Mouse (Mus musculus) heart, postnatal 0 days (tissue): ENCODE data around the gene Syn3. TPM values are rescaled to one million over a fixed set of nuclear protein-coding genes. Genes with fewer than 3 reads are reported as not detected.
A peak's percentile ranks its signal among the peaks of the same experiment; 100 is the strongest.

Experiments used
- ATAC-seq: fragments of 200-750 bp; cut with Nextera tagmentation; 2 replicates; pipeline ENCODE4 v1.8.0; 2017; ENCODE audit warnings: low read depth, moderate number of reproducible peaks, moderate library complexity; ENCODE audit not compliant: insufficient read depth
- DNase-seq: peaks from one replicate; pipeline ENCODE4 v3.0.0-alpha.2; 2016; ENCODE audit warnings: low spot score
- H3K27ac ChIP-seq: fragments of 300-500 bp; sonication (generic); 2 replicates; pipeline ENCODE4 v1.5.1; 2014; ENCODE audit warnings: low read depth, mild to moderate bottlenecking
- H3K27me3 ChIP-seq: fragments of 300-500 bp; sonication (generic); 2 replicates; pipeline ENCODE4 v1.6.1; 2014; ENCODE audit warnings: low read length, mixed read lengths; ENCODE audit not compliant: control insufficient read depth, insufficient read depth
- H3K36me3 ChIP-seq: fragments of 300-500 bp; sonication (generic); replicated peaks from 2 replicates; pipeline ENCODE4 v1.6.1; 2014; ENCODE audit warnings: low read length, mixed read lengths; ENCODE audit not compliant: control insufficient read depth, insufficient read depth
- H3K4me1 ChIP-seq: fragments of 300-500 bp; sonication (generic); 2 replicates; pipeline ENCODE4 v1.6.1; 2014; ENCODE audit warnings: antibody characterized with exemption; ENCODE audit not compliant: control insufficient read depth, insufficient read depth
- H3K4me2 ChIP-seq: fragments of 300-500 bp; sonication (generic); 2 replicates; pipeline ENCODE4 v1.6.1; 2014; ENCODE audit warnings: low read depth, mild to moderate bottlenecking, low read length, moderate library complexity
- H3K4me3 ChIP-seq: fragments of 300-500 bp; sonication (generic); 2 replicates; pipeline ENCODE4 v1.5.1; 2014; ENCODE audit warnings: low read depth, low read length
- H3K9ac ChIP-seq: fragments of 300-500 bp; sonication (generic); replicated peaks from 2 replicates; pipeline ENCODE4 v1.6.1; 2014; ENCODE audit warnings: low read depth, low read length, mixed read lengths
- H3K9me3 ChIP-seq: fragments of 300-500 bp; sonication (generic); replicated peaks from 2 replicates; pipeline ENCODE4 v1.6.1; 2016; ENCODE audit warnings: low read length; ENCODE audit not compliant: control insufficient read depth
- CTCF ChIP-seq: IDR thresholded peaks from 2 replicates; pipeline ENCODE4 v1.5.1; 2016; ENCODE audit warnings: antibody characterized with exemption, control low read depth, low read depth
- EP300 ChIP-seq: IDR thresholded peaks from 2 replicates; pipeline ENCODE4 v1.6.1; 2016; ENCODE audit warnings: antibody characterized with exemption, low read depth
- WGBS: fragments of 180-500 bp; shearing (Covaris S2); extraction: QIAGEN DNeasy Blood & Tissue Kit; methylation state at CpG from one replicate; pipeline ENCODE4 v1.1.7; 2014; 5-methylcytosine and 5-hydroxymethylcytosine counted together
- polyA plus RNA-seq: library from polyadenylated mRNA; unstranded; fragments of >200 nt; fragmentation: Nextera tagmentation; extraction: Ambion mirVana; gene quantifications from 2 replicates; pipeline ENCODE4 v1.2.1, GENCODE M21; 2015
- total RNA-seq: library from RNA; depleted of rRNA; stranded (reverse); fragments of >200 nt; gene quantifications from 2 replicates; pipeline ENCODE4 v1.2.3, GENCODE M21; 2014; ENCODE audit warnings: low replicate concordance

Gene Syn3
- total and polyA plus RNA-seq, 2 experiments from 2014 or later = 0.48 TPM; not detected in 1

DNA sequence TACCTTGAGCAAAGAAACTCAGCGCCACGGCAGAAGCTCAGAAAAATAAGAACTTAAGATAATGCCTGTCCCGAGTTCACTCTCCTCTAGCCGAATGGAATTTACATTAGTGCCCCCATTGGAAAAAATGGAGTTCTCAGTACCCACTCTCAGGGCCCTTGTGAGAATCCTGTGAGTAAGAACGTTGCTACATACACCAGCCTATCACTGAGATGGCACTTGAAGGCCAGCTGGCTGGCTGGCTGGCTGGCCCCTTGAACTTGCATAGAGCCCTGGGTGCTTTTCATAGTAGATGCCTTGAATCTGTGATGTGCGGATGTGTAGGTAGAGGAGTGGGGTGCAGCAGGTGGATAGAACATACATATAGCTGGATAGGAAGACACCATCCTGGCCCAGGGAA, 155.3 kb downstream of the Syn3 start:
- WGBS = 71% methylated on average over 6 of the region's 6 CpGs
- Histone ChIP-seq H3K4me3 (no peak overlapping the region), H3K9ac (no peak overlapping the region), H3K36me3 (peaks cover 56% of the 10 kb centered on the region), H3K27me3 (no peaks in the 10 kb centered on the region), H3K27ac (no peak overlapping the region), H3K4me1 (peaks cover 65% of the 10 kb centered on the region), H3K9me3 (no peaks in the 10 kb centered on the region), H3K4me2 (no peak overlapping the region)
- no peak for TF ChIP-seq EP300
- TF ChIP-seq CTCF = no peak
- no peak for DNase-seq
- no peak for ATAC-seq

DNA sequence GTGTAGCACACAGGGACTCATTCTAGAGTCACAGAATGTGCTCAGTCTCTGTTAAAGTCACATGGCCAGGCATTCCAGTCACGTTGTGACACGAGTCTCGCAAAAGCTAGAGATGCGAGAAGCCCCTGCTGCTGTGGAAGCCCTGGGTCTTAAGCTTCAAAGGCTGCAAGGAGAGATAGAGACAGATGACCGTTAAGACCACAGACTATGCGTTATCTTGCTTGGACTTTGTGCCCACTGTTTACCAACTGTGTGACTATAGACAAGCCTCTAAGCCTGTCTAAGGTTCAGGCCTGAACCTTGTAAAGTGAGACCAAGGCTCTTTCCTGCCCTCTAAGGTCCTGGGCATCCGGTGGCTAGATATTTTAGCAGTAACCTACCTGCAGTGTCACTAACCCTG, 156.0 kb downstream of the Syn3 start:
- peaks cover 72% of the 10 kb centered on the region for H3K4me1 ChIP-seq
- H3K27me3 ChIP-seq = no peaks in the 10 kb centered on the region
- no peak overlapping the region for H3K4me2 ChIP-seq
- peaks cover 53% of the 10 kb centered on the region for H3K36me3 ChIP-seq
- no peak overlapping the region for H3K9ac ChIP-seq
- TF ChIP-seq EP300 (no peak), CTCF (no peak)
- H3K4me3 ChIP-seq = no peak overlapping the region
- DNase-seq (no peak), ATAC-seq (no peak)
- WGBS = 44% methylated on average over 7 of the region's 7 CpGs
- peak overlapping the region; percentile 98 for H3K27ac ChIP-seq
- H3K9me3 ChIP-seq = no peaks in the 10 kb centered on the region

DNA sequence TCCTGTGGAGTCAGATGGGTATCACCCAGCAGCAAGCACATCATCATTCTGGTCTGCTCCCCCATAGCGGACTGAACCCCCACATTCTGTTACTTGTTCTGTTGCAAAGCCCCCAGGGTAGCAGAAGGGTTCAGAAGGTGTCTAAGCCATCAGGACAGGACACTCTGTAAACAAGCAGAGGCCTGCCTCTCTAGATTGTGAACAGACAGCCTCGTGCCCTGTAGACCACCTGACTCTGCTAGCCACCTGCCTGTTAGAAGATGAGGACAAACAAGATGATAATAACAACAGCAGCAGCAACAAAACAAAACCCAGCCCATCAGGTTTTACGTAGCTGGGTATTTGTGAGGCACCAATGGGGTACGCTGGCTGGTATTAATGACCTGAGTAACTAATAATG, 156.5 kb downstream of the Syn3 start:
- Histone ChIP-seq H3K9ac (no peak overlapping the region), H3K27me3 (no peaks in the 10 kb centered on the region), H3K9me3 (no peaks in the 10 kb centered on the region), H3K4me3 (no peak overlapping the region), H3K27ac (peak overlapping the region; percentile 98), H3K36me3 (peaks cover 49% of the 10 kb centered on the region), H3K4me2 (no peak overlapping the region), H3K4me1 (peaks cover 77% of the 10 kb centered on the region)
- ATAC-seq = no peak
- no peak for DNase-seq
- TF ChIP-seq EP300 (no peak), CTCF (no peak)
- 85% methylated on average over 4 of the region's 4 CpGs for WGBS

GRCm38 (mm10) chr10:86341589-86341988, 157.1 kb downstream of the Syn3 start:
- WGBS = 19% methylated on average over 8 of the region's 8 CpGs
- H3K27me3 ChIP-seq = no peaks in the 10 kb centered on the region
- H3K9ac ChIP-seq = no peak overlapping the region
- ATAC-seq (peak; percentile 86), DNase-seq (peak; percentile 94)
- TF ChIP-seq CTCF (no peak), EP300 (peak; percentile 100)
- no peaks in the 10 kb centered on the region for H3K9me3 ChIP-seq
- peaks cover 83% of the 10 kb centered on the region for H3K4me1 ChIP-seq
- H3K4me3 ChIP-seq = no peak overlapping the region
- H3K4me2 ChIP-seq = no peak overlapping the region
- H3K36me3 ChIP-seq = peaks cover 45% of the 10 kb centered on the region
- H3K27ac ChIP-seq = peak overlapping the region; percentile 98

DNA sequence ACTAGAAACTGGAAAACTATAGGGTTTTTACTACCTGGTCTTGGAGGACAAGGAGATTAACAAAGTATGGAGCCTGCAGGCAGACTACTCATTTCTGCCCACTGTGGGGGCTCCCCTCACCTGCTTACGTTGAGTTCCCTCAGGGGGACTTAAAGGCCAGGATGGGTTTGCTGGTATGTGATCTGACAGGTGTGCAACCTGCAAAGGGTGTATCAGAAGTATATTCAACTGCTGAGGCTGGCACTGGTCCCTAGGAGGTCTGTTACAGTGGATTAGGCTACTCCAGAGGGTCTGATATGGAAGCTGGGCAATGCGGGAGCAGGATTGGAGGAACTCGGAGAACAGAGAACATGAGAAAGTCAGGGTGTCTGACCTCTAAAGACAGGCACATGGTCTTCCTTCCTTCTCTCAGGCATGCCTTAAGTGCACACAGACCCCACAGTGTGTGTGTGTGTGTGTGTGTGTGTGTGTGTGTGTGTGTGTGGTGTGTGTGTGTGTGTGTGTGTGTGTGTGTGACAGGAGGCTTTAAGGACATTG, 157.6 kb downstream of the Syn3 start:
- no peak for DNase-seq
- TF ChIP-seq CTCF (no peak), EP300 (no peak)
- Histone ChIP-seq H3K9me3 (no peaks in the 10 kb centered on the region), H3K4me1 (peaks cover 85% of the 10 kb centered on the region), H3K4me2 (no peak overlapping the region), H3K9ac (no peak overlapping the region), H3K4me3 (no peak overlapping the region), H3K27me3 (no peaks in the 10 kb centered on the region), H3K36me3 (peaks cover 40% of the 10 kb centered on the region), H3K27ac (peak overlapping the region; percentile 98)
- peak; percentile 10; the same call in 1 of the 2 replicates for ATAC-seq
- WGBS = 31% methylated on average over 3 of the region's 3 CpGs

DNA sequence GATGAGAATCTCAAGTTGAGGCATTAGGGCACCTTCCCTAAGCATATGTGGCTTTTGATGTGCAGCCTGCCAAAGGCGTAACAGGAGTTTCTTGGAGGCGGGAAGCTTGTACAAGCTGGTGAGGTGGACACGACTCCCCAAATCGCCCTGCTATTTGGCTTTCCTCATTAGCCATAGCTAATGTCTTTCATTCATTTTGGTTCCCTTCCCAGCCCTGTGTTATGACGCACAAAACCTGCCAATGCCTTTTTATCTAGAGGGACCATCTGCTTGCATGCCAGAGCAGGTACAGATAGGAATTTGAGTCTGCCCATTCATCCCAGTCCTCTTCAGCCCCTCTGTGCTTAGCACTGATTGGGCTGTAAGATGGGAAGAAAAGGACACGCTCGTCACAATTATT, 158.3 kb downstream of the Syn3 start:
- Histone ChIP-seq H3K36me3 (peaks cover 36% of the 10 kb centered on the region), H3K4me1 (peaks cover 91% of the 10 kb centered on the region), H3K9ac (no peak overlapping the region), H3K27ac (peak overlapping the region; percentile 98), H3K4me2 (no peak overlapping the region), H3K9me3 (no peaks in the 10 kb centered on the region), H3K27me3 (no peaks in the 10 kb centered on the region), H3K4me3 (no peak overlapping the region)
- ATAC-seq (no peak), DNase-seq (no peak)
- 71% methylated on average over 7 of the region's 7 CpGs for WGBS
- no peak for TF ChIP-seq EP300
